Mouse (Mus musculus) urinary bladder, postnatal 36 days (tissue): ENCODE results near the gene Nptxr.

Experiments used
- DNase-seq, 2 experiments: peaks; one replicate each; pipeline ENCODE4 v3.0.0; 2022; ENCODE audit warnings: low spot score in 2 of 2, mixed read lengths in 1 of 2

Nptxr gene

DNA sequence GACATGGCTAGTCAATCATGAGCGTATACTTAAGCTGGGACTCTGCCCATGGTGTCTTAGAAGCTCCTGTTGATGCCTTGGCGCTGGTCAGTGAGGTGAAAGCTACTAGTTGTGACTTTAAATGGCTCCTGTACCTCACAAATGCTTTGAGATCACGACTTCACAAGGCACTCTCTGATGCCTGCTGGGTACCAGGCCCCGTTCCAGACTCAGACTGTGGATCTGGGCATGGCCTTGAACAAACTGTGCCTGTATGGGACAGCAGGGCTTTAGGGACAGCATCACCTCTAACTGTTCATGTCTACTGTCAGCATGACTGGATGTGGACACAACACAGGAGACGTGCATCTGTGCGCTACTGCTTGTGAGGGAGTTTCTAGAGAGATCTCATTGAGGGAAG is 13.7 kb downstream of the Nptxr start:
- no peak for DNase-seq

GRCm38 (mm10) chr15:79790111-79790510 is 14.5 kb downstream of the Nptxr start:
- no peak for DNase-seq

DNA sequence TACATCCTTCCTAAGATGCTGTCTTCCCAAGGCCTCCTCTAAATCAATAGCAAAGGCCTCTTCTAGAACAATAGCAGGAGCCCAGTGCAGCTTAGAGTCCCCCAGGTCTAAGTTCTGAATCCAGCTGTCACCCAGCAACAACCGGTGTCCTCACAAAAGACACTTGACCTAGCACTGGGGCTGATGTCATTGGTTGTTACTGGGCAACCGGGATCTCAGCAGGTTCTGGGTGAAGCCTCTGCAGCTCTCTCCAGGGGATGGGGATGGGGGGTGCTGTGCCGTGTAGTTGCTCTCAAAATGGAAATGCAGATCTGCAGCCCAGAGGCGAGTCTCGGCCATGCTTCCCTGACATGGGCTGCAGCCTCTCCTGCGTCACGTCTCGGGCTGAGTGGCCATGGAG is 16.8 kb downstream of the Nptxr start:
- no peak for DNase-seq

DNA sequence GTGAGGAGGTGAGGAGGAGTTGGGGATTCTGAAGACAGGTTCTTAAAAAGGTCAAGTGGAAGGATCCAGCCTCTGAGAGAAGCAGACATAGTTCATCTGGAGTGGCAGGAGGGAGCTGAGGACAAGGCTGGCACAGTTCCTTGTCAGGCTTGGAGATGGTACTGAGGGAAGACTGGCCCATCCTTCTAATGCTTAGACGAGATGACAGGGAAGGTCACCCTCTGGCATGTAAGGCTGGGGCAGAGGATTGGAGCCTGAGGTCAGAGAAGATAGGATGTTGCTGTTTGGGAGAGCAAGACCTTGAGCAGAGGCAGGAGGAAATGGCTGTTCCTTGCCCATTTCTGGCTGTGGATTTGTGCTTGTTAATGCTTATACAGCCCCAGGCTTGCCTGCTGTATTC is 19.5 kb downstream of the Nptxr start:
- no peak for DNase-seq

- DNase-seq = no peak
These were observed 26.8 kb downstream of the Nptxr start, which contains the start of gene Dnal4 for GRCm38 (mm10) chr15:79777749-79778148. TSS of gene Dnal4 (minus strand) at chr15:79777849.

- no peak for DNase-seq
These were observed 28.9 kb downstream of the Nptxr start for GRCm38 (mm10) chr15:79775662-79776061.

- peak; percentile 92 to 97 for DNase-seq
These were observed 30.2 kb downstream of the Nptxr start for GRCm38 (mm10) chr15:79774117-79775027.

GRCm38 (mm10) chr15:79770629-79771240 is 33.8 kb downstream of the Nptxr start:
- no peak for DNase-seq

GRCm38 (mm10) chr15:79768302-79768701 is 36.3 kb downstream of the Nptxr start:
- DNase-seq = no peak

DNA sequence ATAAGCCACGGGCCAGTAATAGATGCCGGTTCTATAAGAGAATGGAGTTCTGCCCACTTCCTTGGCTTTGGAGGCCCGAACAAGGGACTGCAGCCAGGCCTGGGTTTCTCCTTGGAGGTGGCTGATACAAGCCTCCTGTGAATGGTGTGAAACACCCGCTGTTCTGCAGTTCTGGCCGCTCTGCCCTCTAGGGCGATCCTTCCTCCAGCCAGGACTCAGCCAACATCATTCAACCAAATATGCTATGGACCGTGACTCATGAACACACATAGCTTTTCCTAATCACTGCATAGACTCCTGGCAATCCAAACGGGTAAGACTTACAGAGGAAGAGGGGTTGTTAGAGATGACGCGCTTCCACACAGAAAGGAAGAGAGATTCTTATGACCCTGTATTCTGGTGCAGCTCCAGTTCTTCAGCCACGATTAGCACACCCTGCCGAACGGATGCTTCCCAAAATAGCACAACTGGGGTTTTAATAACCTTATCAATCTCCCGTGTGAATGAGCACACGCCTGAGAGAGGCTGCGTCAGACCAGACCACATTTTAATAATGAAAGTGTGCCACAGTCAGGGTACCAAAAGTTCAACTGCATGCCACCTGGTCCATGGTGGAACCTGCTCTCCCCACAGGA is 37.1 kb downstream of the Nptxr start:
- no peak for DNase-seq

DNA sequence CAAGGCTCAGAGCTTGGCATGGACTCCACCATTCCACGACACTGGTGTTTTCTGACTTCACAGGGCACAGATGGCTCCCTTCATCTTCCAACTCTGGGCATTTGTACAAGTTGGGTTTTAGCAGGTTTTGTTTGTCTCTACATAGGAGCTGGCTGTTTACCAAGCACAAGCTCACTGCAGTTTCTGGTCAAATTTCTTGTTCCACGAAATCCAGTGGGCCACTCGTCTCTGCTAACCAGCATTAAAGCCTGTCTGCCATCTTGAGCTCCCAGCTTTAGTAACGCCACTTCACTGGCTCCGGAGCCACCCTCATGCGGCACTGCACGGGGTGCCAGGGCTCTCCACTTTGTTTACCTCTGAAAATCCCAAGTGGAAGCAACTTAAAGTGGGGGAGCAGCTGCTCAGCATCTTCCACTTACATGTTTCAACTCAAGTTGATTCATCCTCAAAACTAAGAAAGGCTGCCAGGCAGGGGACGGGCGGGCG is 37.9 kb downstream of the Nptxr start:
- DNase-seq = no peak

DNA sequence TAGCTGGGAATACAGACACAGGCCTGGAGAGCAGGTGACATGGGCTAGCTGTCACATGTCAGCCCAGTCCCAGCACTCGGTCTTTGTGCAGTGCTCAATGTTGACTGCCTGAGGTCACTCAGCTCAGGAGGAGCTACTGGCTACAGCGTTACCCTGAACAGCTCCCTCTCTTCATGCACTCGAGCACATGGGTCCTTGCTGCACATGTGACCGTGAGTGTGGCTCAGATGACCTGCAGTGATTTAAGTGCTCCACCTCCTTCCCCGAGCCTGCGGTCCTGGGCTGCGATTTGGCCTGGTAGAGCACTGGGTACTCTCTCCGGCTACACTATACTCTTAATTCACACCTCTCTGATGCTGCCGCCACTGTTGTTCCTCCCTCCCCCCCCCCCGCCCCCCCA is 38.4 kb downstream of the Nptxr start:
- DNase-seq = no peak

DNA sequence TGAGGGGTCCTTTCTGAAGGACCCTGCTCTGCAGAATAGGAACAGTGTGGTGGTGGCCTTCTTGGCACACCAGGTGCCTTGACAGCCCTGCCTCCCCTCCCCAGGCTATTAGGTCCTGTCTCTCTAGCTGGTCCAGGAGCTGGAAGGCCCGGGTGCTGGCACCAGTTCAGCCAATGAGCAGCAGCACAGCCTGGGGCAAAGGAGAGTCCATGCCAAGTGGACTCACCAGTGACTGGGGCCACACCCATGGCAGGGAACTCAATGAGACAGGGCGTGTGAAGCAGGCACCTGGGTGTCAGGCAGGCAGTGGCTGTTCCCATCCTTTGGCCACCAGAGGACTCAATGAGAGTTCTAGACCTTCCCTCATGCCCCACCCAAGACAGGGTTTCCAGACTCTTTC is 39.2 kb downstream of the Nptxr start:
- DNase-seq = no peak

DNA sequence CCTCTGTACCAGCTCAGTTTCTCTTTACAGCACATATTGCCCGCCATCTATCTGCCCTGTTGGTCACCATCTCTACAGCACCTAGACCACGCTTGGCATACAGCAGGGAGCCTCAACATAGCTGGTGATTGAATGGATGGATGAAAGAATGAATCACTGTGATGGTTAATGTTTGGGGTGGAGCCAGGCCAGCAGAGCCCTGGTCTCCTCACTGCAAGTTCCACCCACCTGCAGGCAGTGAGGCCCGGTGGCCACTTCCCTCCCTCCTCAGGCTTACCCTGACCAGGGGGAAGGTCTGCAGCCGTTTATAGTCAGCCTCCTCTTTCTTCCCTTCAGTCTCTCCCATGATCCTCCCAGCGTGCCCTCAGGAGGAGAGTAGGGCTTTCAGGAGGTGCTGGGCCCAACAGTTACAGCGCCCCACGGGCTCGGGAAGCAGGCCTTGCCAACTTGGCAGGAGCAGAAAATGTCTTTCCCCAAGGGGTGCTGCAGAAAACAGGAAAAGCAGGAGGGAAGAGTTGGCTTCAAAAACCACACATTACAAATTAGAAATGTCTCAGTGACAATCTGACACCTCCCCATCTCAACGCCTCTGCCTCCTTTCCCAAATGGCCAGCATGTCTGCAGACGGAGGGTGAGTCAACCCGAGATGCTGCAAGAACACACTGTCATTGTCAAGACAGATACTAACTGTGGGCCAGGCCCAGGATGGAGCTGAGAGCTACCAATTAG is 39.9 kb downstream of the Nptxr start:
- no peak for DNase-seq

GRCm38 (mm10) chr15:79763601-79764246 is 40.8 kb downstream of the Nptxr start:
- DNase-seq = no peak

DNA sequence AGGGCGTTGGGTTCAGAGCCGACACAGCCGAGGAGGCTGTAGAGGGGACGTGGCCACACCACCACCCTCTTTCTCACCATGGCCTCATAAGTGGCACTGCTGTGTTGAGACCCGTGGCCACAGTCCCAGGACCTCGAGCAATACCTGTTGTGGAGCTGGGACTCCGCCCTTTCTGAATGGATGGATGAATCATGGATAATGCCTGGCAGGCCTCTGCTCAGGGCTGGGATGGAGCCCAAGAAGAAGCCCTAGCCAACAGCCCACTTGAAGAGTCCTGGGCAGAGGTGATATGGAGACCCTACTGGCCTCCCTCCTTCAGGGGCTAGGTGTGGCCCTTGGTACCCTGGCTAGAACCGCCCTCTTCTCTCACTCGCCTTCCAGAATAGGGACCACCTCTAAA is 41.6 kb downstream of the Nptxr start:
- DNase-seq = no peak

DNA sequence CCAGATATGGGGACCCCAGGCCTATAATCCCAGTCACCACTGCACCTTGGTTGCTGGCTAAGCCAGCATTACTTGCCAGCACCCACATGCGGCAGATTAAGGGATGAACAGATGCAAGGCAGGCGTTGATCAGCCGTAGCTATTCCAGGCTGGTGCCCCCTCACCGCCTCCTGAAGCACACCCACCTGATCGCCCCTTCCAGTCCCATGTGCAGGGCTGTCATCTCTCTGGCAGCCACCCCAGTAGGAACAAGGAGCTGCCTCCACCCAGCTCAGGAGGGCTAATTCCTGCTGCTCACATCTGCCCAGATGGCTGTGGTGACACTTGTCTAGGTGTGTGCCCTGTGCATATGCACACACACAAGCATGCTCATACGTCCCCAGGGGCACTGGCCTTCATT is 43.6 kb downstream of the Nptxr start:
- no peak for DNase-seq

- no peak for DNase-seq
These were observed 47.4 kb downstream of the Nptxr start for GRCm38 (mm10) chr15:79757118-79757517.

- DNase-seq = no peak
These were observed 48.5 kb downstream of the Nptxr start for GRCm38 (mm10) chr15:79755977-79756625.

- DNase-seq = no peak
These were observed 49.4 kb downstream of the Nptxr start for GRCm38 (mm10) chr15:79755176-79755575.

- DNase-seq = no peak
These were observed 50.7 kb downstream of the Nptxr start for GRCm38 (mm10) chr15:79753873-79754272.
